Mouse (Mus musculus) kidney, embryonic 14.5 days (tissue): ENCODE results near the gene Trip4. TPM values are rescaled to one million over a fixed set of nuclear protein-coding genes. Genes with fewer than 3 reads are reported as not detected.
A peak's percentile ranks its signal among the peaks of the same experiment; 100 is the strongest.

Source experiments
- ATAC-seq: fragments of 200-750 bp; cut with Nextera tagmentation; 2 replicates; pipeline ENCODE4 v1.8.0; 2017; ENCODE audit warnings: moderate number of reproducible peaks, mild to moderate bottlenecking, moderate TSS enrichment, moderate library complexity; ENCODE audit not compliant: low FRiP score, low TSS enrichment
- H3K27ac ChIP-seq: fragments of 300-500 bp; sonication (generic); 2 replicates; pipeline ENCODE4 v1.5.1; 2014; ENCODE audit warnings: low read depth, mild to moderate bottlenecking, low read length, moderate library complexity, mixed read lengths
- H3K27me3 ChIP-seq: fragments of 300-500 bp; sonication (generic); 2 replicates; pipeline ENCODE4 v1.6.1; 2014; ENCODE audit warnings: mild to moderate bottlenecking, low read length; ENCODE audit not compliant: control insufficient read depth, insufficient read depth
- H3K36me3 ChIP-seq: fragments of 300-500 bp; sonication (generic); 2 replicates; pipeline ENCODE4 v1.6.1; 2014; ENCODE audit warnings: low read length, mixed read lengths; ENCODE audit not compliant: control insufficient read depth, insufficient read depth
- H3K4me1 ChIP-seq: fragments of 300-500 bp; sonication (generic); 2 replicates; pipeline ENCODE4 v1.6.1; 2014; ENCODE audit warnings: low read length, mixed read lengths; ENCODE audit not compliant: control insufficient read depth, insufficient read depth
- H3K4me2 ChIP-seq: fragments of 300-500 bp; sonication (generic); replicated peaks from 2 replicates; pipeline ENCODE4 v1.6.1; 2014; ENCODE audit warnings: low read depth, mild to moderate bottlenecking, low read length
- H3K4me3 ChIP-seq: fragments of 300-500 bp; sonication (generic); 2 replicates; pipeline ENCODE4 v1.5.1; 2014; ENCODE audit warnings: mild to moderate bottlenecking, low read length
- H3K9ac ChIP-seq: fragments of 300-500 bp; sonication (generic); 2 replicates; pipeline ENCODE4 v1.6.1; 2014; ENCODE audit warnings: low read depth, mild to moderate bottlenecking, low read length, moderate library complexity
- H3K9me3 ChIP-seq: fragments of 300-500 bp; sonication (generic); 2 replicates; pipeline ENCODE4 v1.6.1; 2016; ENCODE audit warnings: low read length; ENCODE audit not compliant: control insufficient read depth
- WGBS: fragments of 180-500 bp; shearing (Covaris S2); extraction: QIAGEN DNeasy Blood & Tissue Kit; methylation state at CpG from one replicate; pipeline ENCODE4 v1.1.7; 2014; 5-methylcytosine and 5-hydroxymethylcytosine counted together
- polyA plus RNA-seq: library from polyadenylated mRNA; unstranded; fragments of >200 nt; fragmentation: Nextera tagmentation; extraction: Ambion mirVana; gene quantifications from 2 replicates; pipeline ENCODE4 v1.2.1, GENCODE M21; 2014

Trip4 gene
- 24.0 and 36.6 TPM in 2 replicates for polyA plus RNA-seq

DNA sequence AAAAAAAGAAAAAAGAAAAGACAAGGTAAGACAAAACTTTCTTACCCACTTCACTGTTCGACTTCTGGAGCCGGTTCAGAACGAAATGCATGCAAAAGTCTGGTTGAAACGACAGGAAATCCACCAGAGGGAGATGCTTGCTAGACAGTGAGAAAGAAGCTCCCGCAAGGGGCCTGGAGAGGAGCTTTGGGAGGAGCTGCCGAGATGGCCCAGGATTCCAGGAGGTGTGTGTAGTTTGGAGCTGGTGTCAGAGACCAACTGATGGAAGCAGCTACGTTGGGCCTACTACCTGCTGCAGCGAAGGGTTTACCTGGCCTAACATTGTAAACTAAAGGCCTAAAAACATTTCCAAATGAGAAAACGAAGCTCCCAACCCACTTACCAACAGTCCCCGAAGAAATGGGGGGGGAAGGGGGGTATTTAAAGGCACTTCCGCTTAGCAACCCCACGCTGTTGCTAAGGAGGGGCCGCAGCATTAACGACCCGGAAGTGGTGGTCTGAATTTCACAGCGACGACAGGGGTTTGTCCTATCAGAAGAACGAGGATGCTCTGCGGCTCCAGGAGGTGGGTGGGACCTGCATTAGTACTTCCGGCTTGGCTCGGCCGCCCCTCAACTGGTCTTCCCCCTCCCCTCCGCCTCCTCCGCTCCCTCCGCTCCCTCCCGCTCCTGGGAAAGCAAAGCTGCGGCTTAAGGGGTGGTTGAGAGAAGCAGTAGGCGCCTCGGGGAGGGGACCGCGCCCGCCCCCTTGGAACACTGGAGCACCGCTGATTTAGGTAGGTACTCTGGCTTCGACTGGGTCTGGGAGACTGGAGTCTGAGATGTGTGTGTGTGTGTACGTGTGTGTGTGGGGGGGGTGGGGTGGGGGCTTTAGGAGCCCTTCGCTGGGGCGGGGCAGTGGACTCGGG, at the start of gene Trip4, which contains the start of gene Csnk1g1:
TSS of gene Trip4 (minus strand) at position 401 of the 907 bp plus-strand sequence.
TSS of gene Csnk1g1 (plus strand) at position 531 of the 907 bp plus-strand sequence.
- no peaks in the 10 kb centered on the region for H3K27me3 ChIP-seq
- H3K36me3 ChIP-seq: peaks cover 13% of the 10 kb centered on the region
- H3K9me3 ChIP-seq: no peaks in the 10 kb centered on the region
- peak within 1 kb of the TSS; percentile 68 for H3K4me3 ChIP-seq
- WGBS: under 1% methylated on average over 33 of the region's 38 CpGs
- peak within 1 kb of the TSS; percentile 67 for H3K4me2 ChIP-seq
- peak within 1 kb of the TSS; percentile 78 for H3K27ac ChIP-seq
- no peaks in the 10 kb centered on the region for H3K4me1 ChIP-seq
- H3K9ac ChIP-seq: peak within 1 kb of the TSS; percentile 63
- ATAC-seq: peak; percentile 99

- H3K9ac ChIP-seq: no peak overlapping the region
- H3K4me3 ChIP-seq: no peak overlapping the region
- peaks cover 3% of the 10 kb centered on the region; the same call in 1 of the 2 replicates for H3K36me3 ChIP-seq
- H3K27me3 ChIP-seq: no peaks in the 10 kb centered on the region
- no peak overlapping the region for H3K27ac ChIP-seq
- WGBS: 87% methylated on average over 3 of the region's 3 CpGs
- H3K9me3 ChIP-seq: no peaks in the 10 kb centered on the region
- no peak for ATAC-seq
- no peaks in the 10 kb centered on the region for H3K4me1 ChIP-seq
- H3K4me2 ChIP-seq: no peak overlapping the region
Observed at GRCm38 (mm10) chr9:65951082-65951587, 42.5 kb upstream of the Trip4 start.

DNA sequence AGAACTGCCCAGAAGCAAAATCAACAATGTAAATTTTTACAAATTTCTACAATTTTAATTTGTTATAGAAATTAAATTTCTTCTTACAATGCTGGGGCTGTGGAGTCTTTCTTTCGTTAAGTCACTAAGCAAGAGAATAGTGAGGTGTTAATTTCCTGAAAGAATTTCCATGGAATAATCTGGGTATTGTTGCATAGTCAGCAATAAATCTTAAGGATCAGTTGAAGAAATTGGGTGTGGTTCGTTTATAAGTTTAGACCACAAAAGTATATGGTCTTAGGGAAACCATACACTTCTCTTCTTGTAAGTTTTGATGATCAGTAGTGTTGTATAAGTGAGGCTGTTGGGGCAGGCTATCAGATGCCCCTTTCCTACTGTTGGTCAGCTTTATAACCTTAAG, 29.0 kb upstream of the Trip4 start:
- Histone ChIP-seq H3K36me3 (no peaks in the 10 kb centered on the region), H3K4me2 (no peak overlapping the region), H3K27ac (no peak overlapping the region), H3K9me3 (no peaks in the 10 kb centered on the region), H3K9ac (no peak overlapping the region), H3K4me3 (no peak overlapping the region), H3K27me3 (no peaks in the 10 kb centered on the region), H3K4me1 (no peaks in the 10 kb centered on the region)
- ATAC-seq: no peak
- 86% methylated on average over 2 of the region's 2 CpGs for WGBS

DNA sequence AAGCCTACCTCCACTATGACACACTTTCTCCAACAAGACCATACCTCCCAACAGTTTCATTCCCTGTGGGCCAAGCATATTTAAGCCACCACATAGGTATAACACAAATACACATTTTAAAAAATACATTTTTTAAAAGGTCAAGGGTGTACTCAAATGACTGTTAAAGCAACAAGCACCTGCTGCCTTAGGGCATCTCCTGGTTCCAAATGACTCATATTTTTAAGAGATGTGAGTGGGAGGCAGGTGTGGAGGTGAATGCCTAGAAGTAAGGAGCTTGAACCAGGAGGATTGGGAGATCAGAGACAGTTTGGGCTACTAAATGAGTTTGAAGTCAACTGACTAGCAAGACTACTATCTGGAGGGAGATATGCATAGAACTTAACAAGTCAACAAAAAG, 21.2 kb upstream of the Trip4 start:
- no peak for ATAC-seq
- H3K27me3 ChIP-seq: no peaks in the 10 kb centered on the region

DNA sequence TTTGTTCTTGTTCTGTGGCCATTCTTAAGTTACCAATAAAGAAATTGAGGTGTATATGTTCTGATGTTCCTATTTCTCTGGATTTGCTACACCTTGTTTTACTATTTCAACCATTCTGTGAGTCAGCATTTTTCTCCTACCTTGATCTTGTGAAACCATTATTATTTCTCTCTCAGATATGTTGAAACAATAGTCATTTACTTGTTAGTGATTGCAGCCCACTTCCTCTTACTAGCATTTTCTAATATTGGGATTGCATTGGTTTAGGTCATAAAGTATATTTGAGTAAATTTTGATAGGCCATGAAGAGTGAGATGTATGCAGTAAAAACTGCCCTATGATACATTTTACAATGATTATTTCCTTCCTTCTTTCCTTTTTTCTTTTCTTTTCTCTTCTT, 19.9 kb upstream of the Trip4 start:
- H3K27ac ChIP-seq: no peak overlapping the region

More for the DNA sequence above, 21.2 kb upstream of the Trip4 start:
- H3K4me1 ChIP-seq: no peaks in the 10 kb centered on the region
- H3K9me3 ChIP-seq: no peaks in the 10 kb centered on the region
- no peak overlapping the region for H3K4me3 ChIP-seq
- H3K27ac ChIP-seq: no peak overlapping the region
- no peaks in the 10 kb centered on the region for H3K36me3 ChIP-seq
- H3K4me2 ChIP-seq: no peak overlapping the region
- H3K9ac ChIP-seq: no peak overlapping the region

GRCm38 (mm10) chr9:65917015-65917414, 8.4 kb upstream of the Trip4 start:
- Histone ChIP-seq H3K27me3 (no peaks in the 10 kb centered on the region), H3K9me3 (no peaks in the 10 kb centered on the region), H3K36me3 (no peaks in the 10 kb centered on the region), H3K4me1 (no peaks in the 10 kb centered on the region), H3K4me3 (no peak overlapping the region), H3K27ac (no peak overlapping the region), H3K9ac (no peak overlapping the region), H3K4me2 (no peak overlapping the region)
- 86% methylated on average over 1 of the region's 1 CpGs for WGBS
- no peak for ATAC-seq

More for the DNA sequence above, 19.9 kb upstream of the Trip4 start:
- Histone ChIP-seq H3K9me3 (no peaks in the 10 kb centered on the region), H3K4me1 (no peaks in the 10 kb centered on the region), H3K27me3 (no peaks in the 10 kb centered on the region), H3K4me3 (no peak overlapping the region), H3K9ac (no peak overlapping the region), H3K4me2 (no peak overlapping the region), H3K36me3 (no peaks in the 10 kb centered on the region)
- ATAC-seq: no peak

DNA sequence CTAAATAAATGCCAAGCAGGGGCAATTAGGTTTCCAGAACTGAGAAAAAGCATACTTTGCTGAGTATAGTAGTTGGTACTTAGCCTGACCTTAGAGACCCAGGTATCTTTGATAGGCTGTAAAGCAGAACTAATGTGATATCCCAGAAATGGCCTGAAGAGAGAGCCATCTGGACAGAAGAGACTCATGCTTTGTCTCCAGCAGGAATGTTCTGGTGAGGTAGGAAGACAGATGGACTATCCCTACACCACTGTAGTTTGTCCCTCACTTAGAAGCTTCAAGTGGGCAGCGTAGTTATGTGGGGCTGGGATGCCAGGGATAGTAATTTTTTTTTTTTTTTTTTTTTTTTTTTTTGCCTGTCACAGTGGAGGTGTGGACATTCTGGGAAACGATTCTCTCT, 5.4 kb upstream of the Trip4 start:
- Histone ChIP-seq H3K4me2 (no peak overlapping the region), H3K4me1 (no peaks in the 10 kb centered on the region), H3K9ac (no peak overlapping the region), H3K36me3 (no peaks in the 10 kb centered on the region), H3K27me3 (no peaks in the 10 kb centered on the region), H3K27ac (no peak overlapping the region), H3K4me3 (no peak overlapping the region), H3K9me3 (no peaks in the 10 kb centered on the region)
- WGBS: 68% methylated on average over 2 of the region's 2 CpGs
- no peak for ATAC-seq

DNA sequence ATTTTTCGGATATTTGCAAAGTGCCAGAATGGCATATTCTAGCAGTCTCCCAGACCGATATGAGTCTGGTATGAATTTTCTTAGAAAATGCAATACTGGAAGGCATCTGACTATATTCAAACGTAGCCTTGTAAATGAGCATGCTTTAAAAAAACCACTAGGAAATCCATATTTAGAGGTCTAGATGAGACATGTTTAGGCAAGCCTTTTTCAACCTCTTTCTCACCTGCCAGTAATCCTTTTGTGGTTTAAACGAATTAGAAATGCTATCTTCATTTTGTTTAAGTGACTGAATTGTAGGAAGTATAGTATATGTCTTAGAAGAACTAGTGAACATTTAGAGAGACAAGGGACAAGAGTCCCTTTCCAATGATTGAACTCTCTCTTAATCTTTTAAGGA, 1.2 kb upstream of the Trip4 start:
- Histone ChIP-seq H3K27ac (no peak overlapping the region), H3K36me3 (peaks cover 7% of the 10 kb centered on the region; the same call in 1 of the 2 replicates), H3K9ac (peak overlapping the region; percentile 63), H3K4me2 (peak overlapping the region; percentile 67), H3K4me3 (peak overlapping the region; percentile 68), H3K27me3 (no peaks in the 10 kb centered on the region), H3K4me1 (no peaks in the 10 kb centered on the region), H3K9me3 (no peaks in the 10 kb centered on the region)
- WGBS: 8% methylated on average over 4 of the region's 4 CpGs
- ATAC-seq: no peak

GRCm38 (mm10) chr9:65909301-65909801, 757 bp upstream of the Trip4 start:
- H3K4me2 ChIP-seq: peak overlapping the region; percentile 67
- H3K36me3 ChIP-seq: peaks cover 8% of the 10 kb centered on the region
- peak overlapping the region; percentile 68 for H3K4me3 ChIP-seq
- peak overlapping the region; percentile 77 for H3K27ac ChIP-seq
- H3K9ac ChIP-seq: peak overlapping the region; percentile 63
- peak; percentile 71 for ATAC-seq
- H3K9me3 ChIP-seq: no peaks in the 10 kb centered on the region
- H3K27me3 ChIP-seq: no peaks in the 10 kb centered on the region
- H3K4me1 ChIP-seq: no peaks in the 10 kb centered on the region
- under 1% methylated on average over 34 of the region's 34 CpGs for WGBS
